Mouse (Mus musculus) CD4-positive naive resting alpha-beta T cell, adult 76 days (primary cell): ENCODE results near the gene 1700020A23Rik. TPM values are rescaled to one million over a fixed set of nuclear protein-coding genes. Genes with fewer than 3 reads are reported as not detected.

Source experiments
- total RNA-seq: library from RNA; stranded (reverse); gene quantifications from one replicate; pipeline ENCODE4 v1.2.4, GENCODE M21; 2023

The 1700020A23Rik gene
- total RNA-seq, result not detected

GRCm38 (mm10) chr2:130404939-130405338, at the start of gene 1700020A23Rik, which contains the start of gene Gm28372:
TSS of gene 1700020A23Rik (plus strand) at chr2:130405259.
TSS of gene Gm28372 (plus strand) at chr2:130405239.

GRCm38 (mm10) chr2:130397186-130397985, 7.7 kb upstream of the 1700020A23Rik start, which contains the start of gene Cpxm1:
TSS of gene Cpxm1 (minus strand) at chr2:130397574.

GRCm38 (mm10) chr2:130406178-130406577, 1.1 kb downstream of the 1700020A23Rik start, which contains the start of gene Tmem239:
TSS of gene Tmem239 (plus strand) at chr2:130406478.

GRCm38 (mm10) chr2:130424126-130424853, 19.2 kb downstream of the 1700020A23Rik start, which contains the start of the genes Vps16 and Pced1a:
TSS of gene Vps16 (plus strand) at chr2:130424339.
TSS of gene Pced1a (minus strand) at chr2:130424701.

GRCm38 (mm10) chr2:130449794-130450433, 44.9 kb downstream of the 1700020A23Rik start, which contains the start of gene Ptpra:
TSS of gene Ptpra (plus strand) at chr2:130450278.

Other genes with a start within 250 kb of the 1700020A23Rik start
- gene Snrpb, start 225.9 kb upstream of the 1700020A23Rik start, total RNA-seq, result 191 TPM
- gene Tmc2, start 210.1 kb upstream of the 1700020A23Rik start, total RNA-seq, result not detected
- 365 TPM for gene Nop56, start 130.8 kb upstream of the 1700020A23Rik start, total RNA-seq
- 104 TPM for gene Idh3b, start 120.7 kb upstream of the 1700020A23Rik start, total RNA-seq
- not detected for gene Ebf4, start 110.1 kb upstream of the 1700020A23Rik start, total RNA-seq
- 0.35 TPM for gene Cpxm1, start 7.7 kb upstream of the 1700020A23Rik start, total RNA-seq
- gene Gm28372, start within 50 bp of the 1700020A23Rik start, total RNA-seq, result not detected
- gene Tmem239, start 1.2 kb downstream of the 1700020A23Rik start, total RNA-seq, result not detected
- 129 TPM for gene Vps16, start 19.1 kb downstream of the 1700020A23Rik start, total RNA-seq
- 21.5 TPM for gene Pced1a, start 19.4 kb downstream of the 1700020A23Rik start, total RNA-seq
- gene Ptpra, start 45.0 kb downstream of the 1700020A23Rik start, total RNA-seq, result 132 TPM
- 52.1 TPM for gene Mrps26, start 158.5 kb downstream of the 1700020A23Rik start, total RNA-seq
- gene Oxt, start 170.9 kb downstream of the 1700020A23Rik start, total RNA-seq, result not detected
- gene Avp, start 177.3 kb downstream of the 1700020A23Rik start, total RNA-seq, result not detected
- 4.5 TPM for gene Fastkd5, start 224.8 kb downstream of the 1700020A23Rik start, total RNA-seq
- gene Ubox5, start 224.8 kb downstream of the 1700020A23Rik start, total RNA-seq, result 2.7 TPM
- 5.4 TPM for gene Lzts3, start 237.5 kb downstream of the 1700020A23Rik start, total RNA-seq